Mouse (Mus musculus) MEL (cell line): ENCODE results near the gene Kifc5b. TPM values are rescaled to one million over a fixed set of nuclear protein-coding genes. Genes with fewer than 3 reads are reported as not detected.

Experiments used
- MAZ ChIP-seq: IDR thresholded peaks from 2 replicates; pipeline ENCODE4 v1.6.1; 2012; ENCODE audit warnings: low read depth, mild to moderate bottlenecking, inconsistent platforms, low read length, improper control_type of control experiment
- polyA plus RNA-seq, 2 experiments: library from polyadenylated mRNA; stranded (reverse) in 1 of 2; unstranded in 1 of 2; fragments of >175 nt in 1 of 2; fragments of >200 nt in 1 of 2; gene quantifications; 2 replicates each; pipeline versions ENCODE4 v1.2.1 to v1.2.4; 2012; ENCODE audit warnings: low replicate concordance in 2 of 2, low read depth in 1 of 2; ENCODE audit not compliant: insufficient read length in 2 of 2, insufficient read depth in 1 of 2, missing spikeins in 1 of 2
- total RNA-seq: library from RNA; depleted of rRNA; stranded (reverse); fragments of 300-350 nt; gene quantifications from 2 replicates; pipeline ENCODE4 v1.2.3, GENCODE M21; 2012; rRNA removed

Gene Kifc5b
- total and polyA plus RNA-seq, 3 experiments: 10.6 to 111 (median 45.4) TPM

DNA sequence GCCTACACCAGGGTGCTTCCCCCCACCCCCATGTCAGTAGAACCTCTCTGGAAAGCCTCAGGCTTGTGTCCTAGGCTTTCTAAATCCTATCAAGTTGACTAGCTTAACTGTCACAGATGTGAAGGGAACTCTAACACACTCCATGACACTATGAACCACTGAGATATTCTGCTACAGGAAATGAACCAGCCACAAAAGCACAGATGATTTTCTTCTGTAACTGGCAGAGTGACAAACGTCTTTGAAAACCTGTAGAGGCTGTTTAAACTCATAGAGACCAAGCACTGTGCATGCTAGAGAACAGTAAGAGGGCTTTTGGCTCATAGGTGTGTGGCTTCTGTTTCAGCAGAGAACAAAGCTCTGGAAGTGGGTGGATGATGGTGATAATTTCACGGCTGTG lies 64.2 kb downstream of the Kifc5b start (continued):
- no peak for TF ChIP-seq MAZ

Other genes with a start within 250 kb of the Kifc5b start
- 2.9 and 3.8 TPM in 2 replicates for gene Crebrf, start 201.4 kb upstream of the Kifc5b start, total RNA-seq
- 1 to 10 TPM in 1 of 2 experiments, not detected in 1; 1.3 TPM for gene Crebrf, start 201.4 kb upstream of the Kifc5b start, polyA plus RNA-seq
- 34.8 and 44.1 TPM in 2 replicates for gene Bnip1, start 136.0 kb upstream of the Kifc5b start, total RNA-seq
- gene Bnip1, start 136.0 kb upstream of the Kifc5b start, polyA plus RNA-seq: 10 to 100 TPM in 1 of 2 experiments, not detected in 1; 44.2 TPM
- gene Nkx2-5, start 72.1 kb upstream of the Kifc5b start, total RNA-seq: not detected in 2 replicates
- not detected for gene Nkx2-5, start 72.1 kb upstream of the Kifc5b start, polyA plus RNA-seq
- gene Phf1, start 16.0 kb downstream of the Kifc5b start, total RNA-seq: 2.9 and 3.0 TPM in 2 replicates
- gene Phf1, start 16.0 kb downstream of the Kifc5b start, polyA plus RNA-seq: 1 to 10 TPM in 1 of 2 experiments, not detected in 1; 9.5 TPM
- gene Cuta, start 22.5 kb downstream of the Kifc5b start, total RNA-seq: 54.2 and 66.8 TPM in 2 replicates
- gene Cuta, start 22.5 kb downstream of the Kifc5b start, polyA plus RNA-seq: 100 to 1,000 TPM in 1 of 2 experiments, not detected in 1; 220 TPM
- gene Syngap1, start 24.2 kb downstream of the Kifc5b start, total RNA-seq: 2.7 TPM in 2 replicates
- gene Syngap1, start 24.2 kb downstream of the Kifc5b start, polyA plus RNA-seq: 10 to 100 TPM in 1 of 2 experiments, not detected in 1; 24.6 TPM
- gene Zbtb9, start 56.1 kb downstream of the Kifc5b start, total RNA-seq: 10.9 and 13.4 TPM in 2 replicates
- 10 to 100 TPM in 1 of 2 experiments, not detected in 1; 10.7 TPM for gene Zbtb9, start 56.1 kb downstream of the Kifc5b start, polyA plus RNA-seq
- gene Bak1, start 111.9 kb downstream of the Kifc5b start, total RNA-seq: 66.8 and 75.4 TPM in 2 replicates
- gene Bak1, start 111.9 kb downstream of the Kifc5b start, polyA plus RNA-seq: 100 to 1,000 TPM in 1 of 2 experiments, not detected in 1; 150 TPM
- 7.3 and 9.7 TPM in 2 replicates for gene Itpr3, start 140.2 kb downstream of the Kifc5b start, total RNA-seq
- gene Itpr3, start 140.2 kb downstream of the Kifc5b start, polyA plus RNA-seq: 10 to 100 TPM in 1 of 2 experiments, not detected in 1; 11.4 TPM
- gene Uqcc2, start 216.8 kb downstream of the Kifc5b start, total RNA-seq: 270 and 329 TPM in 2 replicates
- gene Uqcc2, start 216.8 kb downstream of the Kifc5b start, polyA plus RNA-seq: 100 to 1,000 TPM in 1 of 2 experiments, not detected in 1; 176 TPM